Mouse (Mus musculus): ENCODE measurements around the gene Topors. TPM values are rescaled to one million over a fixed set of nuclear protein-coding genes. Genes with fewer than 3 reads are reported as not detected.
"Not testable (repeated sequence)": the region's sequence is repeated elsewhere in the genome, so short reads cannot be mapped to it uniquely, and the experiment has no call there.

The Topors gene
- polyA plus RNA-seq (2015; fragmentation: Nextera tagmentation; extraction: Ambion mirVana), result 40.4 and 41.2 TPM in 2 replicates

DNA sequence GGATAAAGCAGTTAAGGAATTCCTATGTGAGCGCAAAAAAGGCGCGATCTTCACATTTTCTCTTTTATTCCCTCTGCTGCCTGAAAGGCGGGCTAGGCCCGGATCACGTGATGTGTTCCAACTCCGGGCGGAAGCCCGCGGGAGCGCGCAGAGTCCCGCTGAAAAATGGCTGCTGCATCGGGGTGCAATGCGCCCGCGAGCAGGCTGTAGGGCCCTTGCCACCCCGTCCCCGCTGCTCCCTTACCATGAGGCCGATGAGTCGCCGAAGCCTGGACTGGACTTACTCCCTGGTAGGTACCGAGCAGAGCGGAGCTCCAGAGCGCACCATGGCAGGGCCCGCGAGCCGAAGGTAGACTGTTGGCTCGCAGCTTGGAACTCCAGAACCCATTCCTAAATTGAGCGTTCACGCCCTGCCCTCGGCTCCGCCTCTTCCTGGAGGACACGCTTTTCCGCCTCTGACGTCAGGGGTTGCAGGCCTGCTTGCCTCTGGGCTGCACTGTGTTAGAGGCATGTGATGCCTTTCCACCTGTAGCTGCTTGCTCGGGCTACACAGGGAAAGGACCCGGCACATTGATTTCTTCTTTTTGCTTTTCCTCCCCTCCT lies at the start of gene Topors, which contains the start of gene Smim27:
Topors (minus strand) TSS at position 421 of the 603 bp plus-strand sequence.
Smim27 (plus strand) TSS at position 150 of the 603 bp plus-strand sequence.
- Histone ChIP-seq H3K9ac (peak within 1 kb of the TSS; percentile 87), H3K9me3 (replicated peaks) (no peaks in the 10 kb centered on the region), H3K27ac (replicated peaks) (peak within 1 kb of the TSS; percentile 100), H3K4me3 (replicated peaks) (peak within 1 kb of the TSS; percentile 93), H3K27me3 (no peaks in the 10 kb centered on the region), H3K4me1 (peaks cover 24% of the 10 kb centered on the region), H3K4me2 (replicated peaks) (peak within 1 kb of the TSS; percentile 89), H3K36me3 (peaks cover 21% of the 10 kb centered on the region)
- under 1% methylated on average over 38 of the region's 38 CpGs for WGBS
- ATAC-seq (ENCODE audit: insufficient number of reproducible peaks, low FRiP score, low TSS enrichment, low read depth), result peak; percentile 96

DNA sequence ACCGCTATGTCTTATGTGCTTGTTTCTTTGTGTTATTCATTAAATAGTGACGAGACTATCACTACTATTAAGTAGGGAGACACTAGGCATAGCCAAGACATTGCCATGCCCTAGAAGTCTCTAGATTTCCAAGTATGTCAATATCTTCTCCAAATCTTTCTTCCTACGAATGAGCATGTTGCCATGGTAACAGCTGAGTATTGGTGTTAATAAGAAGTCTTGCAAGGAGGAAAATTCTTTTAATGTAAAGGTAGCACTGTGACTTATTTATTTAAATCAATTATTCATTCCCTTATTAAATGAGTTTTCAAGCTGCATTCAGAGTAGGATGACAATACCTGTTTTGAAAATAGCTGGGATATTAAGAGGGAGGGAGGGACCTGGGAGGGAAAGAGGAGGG lies 47.8 kb upstream of the Topors start:
- no peak overlapping the region for H3K4me2 ChIP-seq (replicated peaks)
- H3K27me3 ChIP-seq, result no peaks in the 10 kb centered on the region
- 72% methylated on average over 3 of the region's 3 CpGs for WGBS
- no peaks in the 10 kb centered on the region for H3K9me3 ChIP-seq (replicated peaks)
- ATAC-seq (ENCODE audit: insufficient number of reproducible peaks, low FRiP score, low TSS enrichment, low read depth), result no peak
- H3K4me1 ChIP-seq, result no peaks in the 10 kb centered on the region
- no peak overlapping the region for H3K4me3 ChIP-seq (replicated peaks)
- H3K27ac ChIP-seq (replicated peaks), result no peak overlapping the region
- H3K9ac ChIP-seq, result no peak overlapping the region
- no peaks in the 10 kb centered on the region for H3K36me3 ChIP-seq

DNA sequence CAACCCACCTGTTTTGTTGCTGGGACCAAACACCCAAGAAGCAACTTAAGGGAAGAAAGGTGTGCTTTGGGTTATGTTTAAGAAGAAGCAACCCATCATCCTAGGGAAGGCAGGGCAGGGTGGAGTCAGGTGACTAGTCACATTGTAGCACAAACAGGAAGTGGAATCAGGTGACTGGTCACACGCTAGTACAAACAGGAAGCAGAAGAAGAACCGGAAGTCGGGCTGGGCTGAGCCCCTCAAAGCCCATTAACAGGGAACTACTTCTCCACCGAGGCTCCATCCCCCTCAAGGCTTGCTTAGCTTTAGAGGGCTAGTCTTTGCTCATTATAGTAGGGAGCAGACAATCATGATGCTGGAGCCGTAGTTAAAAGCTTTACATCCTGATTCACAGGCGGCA lies 43.4 kb upstream of the Topors start:
- 68% methylated on average over 6 of the region's 6 CpGs for WGBS
- H3K27ac ChIP-seq (replicated peaks), result no peak overlapping the region
- H3K4me1 ChIP-seq, result no peaks in the 10 kb centered on the region
- H3K36me3 ChIP-seq, result no peaks in the 10 kb centered on the region
- no peak overlapping the region for H3K4me3 ChIP-seq (replicated peaks)
- no peak overlapping the region for H3K9ac ChIP-seq
- no peaks in the 10 kb centered on the region for H3K9me3 ChIP-seq (replicated peaks)
- no peak for ATAC-seq (ENCODE audit: insufficient number of reproducible peaks, low FRiP score, low TSS enrichment, low read depth)
- H3K4me2 ChIP-seq (replicated peaks), result no peak overlapping the region
- H3K27me3 ChIP-seq, result no peaks in the 10 kb centered on the region

DNA sequence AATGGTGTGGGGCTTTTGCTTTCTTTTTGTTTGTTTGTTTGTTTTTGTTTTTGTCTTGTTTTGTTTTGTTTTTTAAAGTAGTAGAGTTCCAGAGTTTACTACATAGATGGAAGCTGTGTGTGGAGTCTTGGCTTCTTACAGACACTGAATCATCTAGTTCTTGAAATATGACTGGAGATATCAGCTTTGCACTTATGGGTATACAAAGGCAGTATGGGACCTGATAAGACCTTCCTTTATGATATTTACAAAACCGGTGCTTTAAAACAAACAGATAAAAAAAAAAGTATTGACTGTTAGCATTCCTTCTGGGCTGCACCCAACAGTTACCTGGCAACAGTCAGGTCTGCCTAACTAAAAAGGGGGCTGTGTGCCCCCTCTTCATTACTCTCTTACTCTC lies 42.6 kb upstream of the Topors start:
- Histone ChIP-seq H3K4me2 (replicated peaks) (no peak overlapping the region), H3K27me3 (no peaks in the 10 kb centered on the region), H3K9ac (no peak overlapping the region), H3K27ac (replicated peaks) (no peak overlapping the region), H3K36me3 (no peaks in the 10 kb centered on the region), H3K4me1 (no peaks in the 10 kb centered on the region), H3K4me3 (replicated peaks) (no peak overlapping the region), H3K9me3 (replicated peaks) (no peaks in the 10 kb centered on the region)
- WGBS, result 74% methylated on average over 1 of the region's 1 CpGs
- no peak for ATAC-seq (ENCODE audit: insufficient number of reproducible peaks, low FRiP score, low TSS enrichment, low read depth)

DNA sequence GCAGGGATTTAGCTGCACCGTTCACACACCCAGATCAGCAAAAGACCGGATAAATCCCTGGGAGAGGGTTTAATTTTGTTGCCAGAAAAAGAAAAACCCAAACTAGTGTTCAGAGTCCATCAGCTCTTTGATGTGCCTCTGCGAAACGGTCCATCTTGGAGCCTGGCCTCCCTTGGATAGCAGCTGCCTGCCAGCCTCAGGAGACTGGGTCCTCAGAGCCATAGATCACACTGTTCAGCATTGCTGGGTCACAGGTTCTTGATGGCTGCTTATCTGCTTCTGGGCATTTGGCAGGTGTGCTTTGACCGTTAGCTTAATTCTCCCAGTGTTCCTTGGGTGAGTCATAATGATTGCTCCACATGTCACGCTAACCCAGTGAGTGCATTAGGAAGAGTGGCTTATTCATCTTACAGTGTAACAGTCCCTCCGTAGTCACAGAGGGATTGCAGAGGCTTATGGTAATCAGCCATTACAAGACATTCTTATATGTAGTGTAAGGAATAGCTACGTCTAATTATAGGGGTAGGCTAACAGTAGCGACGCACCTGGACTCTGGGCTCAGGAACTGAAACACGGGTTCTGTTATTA lies 41.2 kb upstream of the Topors start:
- Histone ChIP-seq H3K27me3 (no peaks in the 10 kb centered on the region; the same call in 1 of the 2 replicates), H3K9ac (no peak overlapping the region), H3K9me3 (replicated peaks) (no peaks in the 10 kb centered on the region), H3K36me3 (no peaks in the 10 kb centered on the region), H3K4me3 (replicated peaks) (no peak overlapping the region), H3K4me1 (no peaks in the 10 kb centered on the region), H3K27ac (replicated peaks) (no peak overlapping the region), H3K4me2 (replicated peaks) (no peak overlapping the region)
- WGBS, result 65% methylated on average over 11 of the region's 11 CpGs
- peak; percentile 73 for ATAC-seq (ENCODE audit: insufficient number of reproducible peaks, low FRiP score, low TSS enrichment, low read depth)

DNA sequence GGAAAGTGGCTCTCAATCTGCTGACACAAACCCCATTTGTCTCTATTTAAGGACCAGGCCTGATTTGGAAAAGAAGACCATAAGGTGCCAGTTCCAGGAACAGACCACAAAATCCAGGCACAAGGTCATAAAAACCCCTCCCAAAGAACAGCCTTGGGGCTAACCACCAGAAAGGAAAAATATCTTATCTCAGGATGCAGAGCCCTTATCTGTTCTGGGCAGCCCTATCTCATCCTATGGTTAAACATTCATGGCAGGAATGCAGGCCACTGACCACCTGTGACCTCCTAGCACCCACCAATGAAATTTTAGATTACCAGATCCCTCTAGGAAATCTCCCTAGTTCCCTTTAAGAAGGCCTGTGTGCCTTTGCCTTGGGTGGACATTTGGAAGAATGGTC lies 40.0 kb upstream of the Topors start:
- Histone ChIP-seq H3K4me1 (no peaks in the 10 kb centered on the region), H3K4me2 (replicated peaks) (no peak overlapping the region), H3K9me3 (replicated peaks) (no peaks in the 10 kb centered on the region), H3K27ac (replicated peaks) (no peak overlapping the region), H3K27me3 (no peaks in the 10 kb centered on the region; the same call in 1 of the 2 replicates), H3K4me3 (replicated peaks) (no peak overlapping the region), H3K36me3 (no peaks in the 10 kb centered on the region), H3K9ac (no peak overlapping the region)
- ATAC-seq (ENCODE audit: insufficient number of reproducible peaks, low FRiP score, low TSS enrichment, low read depth), result no peak

DNA sequence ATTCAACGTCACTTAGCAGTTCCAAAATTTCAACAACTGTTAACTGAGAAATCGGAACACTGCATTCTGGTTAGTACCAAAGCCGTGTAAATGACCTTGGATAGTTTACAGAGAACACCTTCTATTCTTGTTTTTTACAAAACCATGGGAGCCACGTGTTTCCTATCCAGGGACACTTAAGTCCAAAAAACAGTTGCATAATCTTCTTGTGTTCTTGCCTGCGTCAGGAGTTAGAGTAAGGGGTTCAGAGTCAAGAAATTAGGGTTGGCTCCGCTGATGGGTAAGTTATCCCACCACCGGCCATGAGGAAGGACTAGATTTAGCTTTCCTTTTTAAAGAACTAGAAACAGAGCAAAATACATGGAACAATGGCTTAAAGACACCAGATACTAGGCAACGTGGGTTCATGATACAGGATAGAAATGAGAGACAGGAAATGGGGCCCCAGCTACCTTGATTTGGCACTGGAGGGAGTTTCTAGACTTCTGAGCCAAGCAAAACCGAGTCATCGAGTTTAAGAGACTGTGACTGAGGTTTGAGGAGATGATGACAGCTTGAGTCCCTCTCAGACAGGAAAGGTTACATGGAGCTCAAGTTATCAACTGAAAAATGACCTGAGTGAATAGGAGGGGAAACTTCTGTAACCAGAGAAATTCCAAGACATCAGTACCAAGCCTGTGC lies 32.9 kb upstream of the Topors start:
- no peak overlapping the region for H3K4me3 ChIP-seq (replicated peaks)
- no peak overlapping the region for H3K4me2 ChIP-seq (replicated peaks)
- no peaks in the 10 kb centered on the region for H3K9me3 ChIP-seq (replicated peaks)
- no peak for ATAC-seq (ENCODE audit: insufficient number of reproducible peaks, low FRiP score, low TSS enrichment, low read depth)
- no peaks in the 10 kb centered on the region for H3K4me1 ChIP-seq
- WGBS, result 70% methylated on average over 10 of the region's 10 CpGs
- no peaks in the 10 kb centered on the region for H3K36me3 ChIP-seq
- H3K27ac ChIP-seq (replicated peaks), result no peak overlapping the region
- H3K27me3 ChIP-seq, result no peaks in the 10 kb centered on the region; the same call in 1 of the 2 replicates
- no peak overlapping the region for H3K9ac ChIP-seq

DNA sequence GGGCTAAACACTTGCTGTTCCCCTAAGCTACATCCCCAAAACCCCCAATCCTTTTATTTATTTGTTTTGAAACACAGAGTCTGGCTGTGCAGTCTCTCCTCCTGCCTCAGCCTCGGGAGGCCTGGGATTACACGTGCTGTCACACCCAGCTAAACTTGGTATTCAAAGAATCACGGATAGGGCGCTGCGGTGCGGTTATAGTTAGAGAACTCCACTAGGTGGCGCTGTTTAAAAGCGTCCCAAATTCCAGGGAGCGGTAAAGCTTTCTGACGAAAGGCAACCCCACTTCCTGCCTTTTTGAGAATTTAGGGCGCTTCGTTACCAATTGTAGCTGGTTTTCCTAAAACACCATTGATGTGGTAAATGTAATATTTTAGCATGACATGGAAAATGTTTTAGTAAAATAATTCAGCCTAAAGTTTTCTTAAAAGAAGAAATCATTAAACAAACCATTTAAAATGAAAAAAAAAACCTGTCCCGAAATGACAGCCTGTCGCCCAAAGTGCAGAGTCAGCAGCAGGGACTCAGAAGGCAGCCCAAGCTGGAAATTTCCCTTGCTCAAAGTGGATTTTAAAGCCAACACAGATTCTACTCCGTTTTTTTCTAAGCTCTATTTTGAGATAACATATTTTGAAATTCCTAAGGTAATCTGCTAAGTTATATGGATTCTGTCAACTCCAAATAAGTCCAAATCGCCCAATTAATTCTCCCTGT lies 31.6 kb upstream of the Topors start:
- no peak overlapping the region for H3K4me3 ChIP-seq (replicated peaks)
- ATAC-seq (ENCODE audit: insufficient number of reproducible peaks, low FRiP score, low TSS enrichment, low read depth), result no peak
- no peaks in the 10 kb centered on the region for H3K4me1 ChIP-seq
- H3K36me3 ChIP-seq, result no peaks in the 10 kb centered on the region
- peak overlapping the region; percentile 30 for H3K4me2 ChIP-seq (replicated peaks)
- no peak overlapping the region for H3K9ac ChIP-seq
- no peak overlapping the region for H3K27ac ChIP-seq (replicated peaks)
- WGBS, result 8% methylated on average over 16 of the region's 16 CpGs
- H3K27me3 ChIP-seq, result no peaks in the 10 kb centered on the region; the same call in 1 of the 2 replicates
- H3K9me3 ChIP-seq (replicated peaks), result no peaks in the 10 kb centered on the region

DNA sequence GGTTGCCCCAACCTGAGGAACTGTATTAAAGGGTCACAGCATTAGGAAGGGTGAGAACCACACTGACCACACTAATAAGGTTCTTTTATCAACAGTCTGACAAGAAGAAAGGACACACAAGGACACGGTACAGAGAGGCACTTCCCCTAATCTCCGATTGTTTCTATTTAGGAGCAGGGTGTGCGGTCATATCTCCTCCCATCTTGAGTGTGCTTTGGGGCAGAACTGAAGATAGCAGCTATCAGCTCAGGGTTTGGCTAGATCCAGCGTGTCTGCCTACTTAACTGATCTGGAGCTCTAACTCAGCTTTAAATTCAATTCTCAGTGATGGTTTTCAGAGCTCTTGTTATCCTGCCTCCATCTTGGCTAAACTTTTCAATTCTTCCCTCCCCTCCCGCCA lies 29.5 kb upstream of the Topors start:
- Histone ChIP-seq H3K27me3 (no peaks in the 10 kb centered on the region), H3K9ac (no peak overlapping the region), H3K4me3 (replicated peaks) (no peak overlapping the region), H3K4me2 (replicated peaks) (no peak overlapping the region), H3K9me3 (replicated peaks) (no peaks in the 10 kb centered on the region), H3K4me1 (no peaks in the 10 kb centered on the region), H3K36me3 (no peaks in the 10 kb centered on the region), H3K27ac (replicated peaks) (no peak overlapping the region)
- no peak for ATAC-seq (ENCODE audit: insufficient number of reproducible peaks, low FRiP score, low TSS enrichment, low read depth)
- 65% methylated on average over 5 of the region's 5 CpGs for WGBS

DNA sequence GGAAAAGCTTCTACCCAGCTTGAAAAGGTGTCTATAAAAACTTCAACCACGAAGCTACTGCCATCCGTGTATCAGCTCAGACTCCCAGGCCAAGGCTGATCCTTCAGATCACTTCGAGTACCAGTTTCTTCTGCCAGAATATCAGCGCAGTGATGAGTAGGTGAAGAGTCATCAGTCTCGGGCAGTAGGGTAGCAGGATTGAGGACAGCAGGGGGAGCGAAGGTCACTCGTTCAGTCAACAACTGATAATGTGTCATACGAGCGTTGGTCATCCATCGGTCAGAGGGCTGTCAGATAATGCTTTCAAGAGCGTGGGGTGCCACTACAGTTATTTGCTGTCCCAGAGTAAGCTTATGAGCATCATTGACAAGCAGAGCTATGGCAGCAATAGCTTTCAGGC lies 21.9 kb upstream of the Topors start:
- not testable (repeated sequence) for H3K9me3 ChIP-seq (replicated peaks); H3K9ac ChIP-seq; H3K36me3 ChIP-seq; H3K27ac ChIP-seq (replicated peaks); H3K27me3 ChIP-seq; H3K4me1 ChIP-seq; H3K4me2 ChIP-seq (replicated peaks); H3K4me3 ChIP-seq (replicated peaks); ATAC-seq (ENCODE audit: insufficient number of reproducible peaks, low FRiP score, low TSS enrichment, low read depth)
- WGBS, result 94% methylated on average over 11 of the region's 11 CpGs

DNA sequence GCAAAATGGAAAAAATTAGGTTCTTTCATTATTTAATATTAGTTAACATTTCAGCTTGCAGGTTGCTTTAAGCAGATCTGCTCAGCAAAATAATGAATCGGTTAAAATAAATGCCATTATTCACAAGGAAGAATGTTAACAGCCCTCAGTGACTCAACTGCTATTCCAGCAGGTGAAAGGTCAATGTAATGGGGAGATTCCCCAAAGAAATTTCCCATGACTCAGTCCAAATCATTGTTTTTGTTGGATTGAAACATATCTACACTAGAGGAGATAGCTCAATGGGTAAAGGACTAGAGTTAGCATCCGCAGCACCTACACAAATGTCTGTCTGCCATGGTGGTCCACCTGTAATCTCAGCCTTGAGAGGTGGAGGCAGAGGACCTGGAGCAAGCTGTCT lies 19.4 kb upstream of the Topors start:
- H3K27me3 ChIP-seq, result no peaks in the 10 kb centered on the region
- no peak overlapping the region for H3K9ac ChIP-seq
- H3K27ac ChIP-seq (replicated peaks), result no peak overlapping the region
- H3K4me3 ChIP-seq (replicated peaks), result no peak overlapping the region
- ATAC-seq (ENCODE audit: insufficient number of reproducible peaks, low FRiP score, low TSS enrichment, low read depth), result no peak
- H3K4me2 ChIP-seq (replicated peaks), result no peak overlapping the region
- no peaks in the 10 kb centered on the region for H3K36me3 ChIP-seq
- H3K4me1 ChIP-seq, result no peaks in the 10 kb centered on the region
- WGBS, result 82% methylated on average over 2 of the region's 2 CpGs
- H3K9me3 ChIP-seq (replicated peaks), result no peaks in the 10 kb centered on the region
